Mouse (Mus musculus): ENCODE measurements at regions not wholly inside any gene's neighbourhood (a gene's known extent, or its start where the extent isn't known, plus 50 kb on each side); places are given as distances from the start of the nearest gene placed in this dataset.
A peak's percentile ranks its signal among the peaks of the same experiment; 100 is the strongest.

DNA sequence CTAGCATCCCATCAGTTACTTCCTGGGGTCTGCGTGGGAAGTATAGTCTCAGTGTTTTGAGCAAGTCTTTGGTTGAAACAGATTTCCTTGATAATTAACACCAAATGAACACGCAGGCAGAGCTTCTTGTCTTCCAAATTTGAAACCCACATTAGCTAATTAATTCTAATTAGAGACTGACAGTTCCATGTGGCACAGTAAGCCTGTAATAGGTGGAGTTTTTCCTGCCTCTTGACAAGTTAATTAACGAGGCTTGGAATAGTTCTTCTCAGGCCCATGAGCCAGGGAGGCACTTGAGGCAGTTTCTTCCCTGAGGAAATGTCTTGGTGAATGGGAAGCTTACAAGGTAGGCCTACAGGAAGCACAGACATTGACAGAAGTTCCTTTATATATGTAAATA is 320.4 kb upstream of the Chd6 start:
- TF ChIP-seq CTCF (IDR thresholded peaks at IDR 0.05): no peak
- DNase-seq (ENCODE audit: low spot score) (no peak), ATAC-seq (ENCODE audit: low FRiP score) (no peak)
- H3K27ac ChIP-seq (ENCODE audit: low read depth, low read length): no peak overlapping the region
- no peaks in the 10 kb centered on the region for H3K9me3 ChIP-seq (ENCODE audit: low read length)
- H3K36me3 ChIP-seq (ENCODE audit: insufficient read depth, low read length): no peaks in the 10 kb centered on the region
- H3K9ac ChIP-seq (replicated peaks; ENCODE audit: low read length, poor library complexity, severe bottlenecking): no peak overlapping the region
- 78% methylated on average over 3 of the region's 3 CpGs for WGBS
- no peak overlapping the region for H3K4me2 ChIP-seq (ENCODE audit: low read depth, low read length, poor library complexity, severe bottlenecking)
- H3K4me1 ChIP-seq (ENCODE audit: insufficient read depth, low read length): no peaks in the 10 kb centered on the region
- H3K27me3 ChIP-seq (ENCODE audit: insufficient read depth, low read length): no peaks in the 10 kb centered on the region
- H3K4me3 ChIP-seq (ENCODE audit: low read depth, low read length): no peak overlapping the region

GRCm38 (mm10) chr2:161425587-161425986 is 316.7 kb upstream of the Chd6 start:
- ATAC-seq (ENCODE audit: low FRiP score): no peak
- H3K27me3 ChIP-seq (ENCODE audit: insufficient read depth, low read length): no peaks in the 10 kb centered on the region
- no peaks in the 10 kb centered on the region for H3K9me3 ChIP-seq (ENCODE audit: low read length)
- no peak overlapping the region for H3K4me3 ChIP-seq (ENCODE audit: low read depth, low read length)
- no peaks in the 10 kb centered on the region for H3K36me3 ChIP-seq (ENCODE audit: insufficient read depth, low read length)
- H3K4me2 ChIP-seq (ENCODE audit: low read depth, low read length, poor library complexity, severe bottlenecking): no peak overlapping the region
- no peak overlapping the region for H3K9ac ChIP-seq (replicated peaks; ENCODE audit: low read length, poor library complexity, severe bottlenecking)
- no peak overlapping the region for H3K27ac ChIP-seq (ENCODE audit: low read depth, low read length)
- no peaks in the 10 kb centered on the region for H3K4me1 ChIP-seq (ENCODE audit: insufficient read depth, low read length)
- DNase-seq (ENCODE audit: low spot score): no peak
- no peak for TF ChIP-seq CTCF (IDR thresholded peaks at IDR 0.05)
- whole genome bisulfite sequencing: 48% methylated on average over 3 of the region's 3 CpGs

GRCm38 (mm10) chr2:161418062-161418461 is 309.2 kb upstream of the Chd6 start:
- H3K9ac ChIP-seq (replicated peaks; ENCODE audit: low read length, poor library complexity, severe bottlenecking): no peak overlapping the region
- H3K4me2 ChIP-seq (ENCODE audit: low read depth, low read length, poor library complexity, severe bottlenecking): no peak overlapping the region
- ATAC-seq (ENCODE audit: low FRiP score) (no peak), DNase-seq (ENCODE audit: low spot score) (no peak)
- TF ChIP-seq CTCF (IDR thresholded peaks at IDR 0.05): no peak
- no peak overlapping the region for H3K4me3 ChIP-seq (ENCODE audit: low read depth, low read length)
- H3K9me3 ChIP-seq (ENCODE audit: low read length): no peaks in the 10 kb centered on the region
- no peaks in the 10 kb centered on the region for H3K27me3 ChIP-seq (ENCODE audit: insufficient read depth, low read length)
- WGBS: 84% methylated on average over 7 of the region's 7 CpGs
- H3K27ac ChIP-seq (ENCODE audit: low read depth, low read length): no peak overlapping the region
- H3K4me1 ChIP-seq (ENCODE audit: insufficient read depth, low read length): 0 out of 2 replicates have a peak, but pooled peaks cover 2% of the 10 kb centered on the region
- no peaks in the 10 kb centered on the region for H3K36me3 ChIP-seq (ENCODE audit: insufficient read depth, low read length)

DNA sequence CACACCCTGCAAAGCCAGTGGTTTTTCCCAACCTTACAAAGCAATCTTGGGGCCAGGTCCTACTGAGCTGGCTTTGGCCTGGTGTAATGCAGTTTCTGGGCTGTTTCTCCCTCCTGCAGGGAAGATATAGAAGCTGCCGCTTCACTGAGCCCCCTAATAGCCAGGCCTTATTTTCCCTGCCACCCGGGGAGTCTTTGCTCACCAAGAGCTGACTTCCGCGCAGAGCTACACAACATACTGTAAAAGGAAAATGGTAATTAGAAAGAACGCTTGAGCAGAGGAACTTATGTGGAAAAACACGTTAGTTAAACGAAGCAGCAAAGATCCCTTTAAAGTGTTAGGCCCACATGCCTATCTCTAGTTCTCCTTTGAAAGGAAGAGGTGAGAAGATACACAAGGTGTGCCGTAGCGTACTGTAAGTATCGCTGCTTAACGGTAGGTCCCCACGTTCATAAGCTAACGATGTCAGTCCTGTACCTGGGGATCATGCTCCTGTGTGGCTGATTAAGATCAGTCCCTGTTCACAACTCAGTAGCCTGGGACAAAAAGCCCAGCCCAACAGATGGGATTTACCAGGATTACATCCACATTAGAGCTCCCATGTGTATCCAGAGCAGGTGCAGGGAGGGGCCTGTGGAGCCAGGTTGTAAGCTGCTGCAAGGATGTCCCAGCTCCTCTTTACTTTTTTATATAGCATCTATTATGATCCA is 307.5 kb upstream of the Chd6 start:
- no peak overlapping the region for H3K4me3 ChIP-seq (ENCODE audit: low read depth, low read length)
- no peak overlapping the region for H3K9ac ChIP-seq (replicated peaks; ENCODE audit: low read length, poor library complexity, severe bottlenecking)
- 0 out of 2 replicates have a peak, but pooled peaks cover 2% of the 10 kb centered on the region for H3K4me1 ChIP-seq (ENCODE audit: insufficient read depth, low read length)
- 49% methylated on average over 13 of the region's 13 CpGs for WGBS
- no peaks in the 10 kb centered on the region for H3K36me3 ChIP-seq (ENCODE audit: insufficient read depth, low read length)
- DNase-seq (ENCODE audit: low spot score) (peak; percentile 35), ATAC-seq (ENCODE audit: low FRiP score) (no peak)
- no peak overlapping the region for H3K4me2 ChIP-seq (ENCODE audit: low read depth, low read length, poor library complexity, severe bottlenecking)
- no peak overlapping the region for H3K27ac ChIP-seq (ENCODE audit: low read depth, low read length)
- no peaks in the 10 kb centered on the region for H3K9me3 ChIP-seq (ENCODE audit: low read length)
- no peaks in the 10 kb centered on the region for H3K27me3 ChIP-seq (ENCODE audit: insufficient read depth, low read length)
- TF ChIP-seq CTCF (IDR thresholded peaks at IDR 0.05): no peak

GRCm38 (mm10) chr2:161408306-161408705 is 299.4 kb upstream of the Chd6 start:
- 98% methylated on average over 1 of the region's 1 CpGs for WGBS
- no peak for DNase-seq (ENCODE audit: low spot score)
- no peak for TF ChIP-seq CTCF (IDR thresholded peaks at IDR 0.05)
- Histone ChIP-seq H3K4me1 (ENCODE audit: insufficient read depth, low read length) (no peaks in the 10 kb centered on the region), H3K9me3 (ENCODE audit: low read length) (no peaks in the 10 kb centered on the region), H3K9ac (replicated peaks; ENCODE audit: low read length, poor library complexity, severe bottlenecking) (no peak overlapping the region), H3K27me3 (ENCODE audit: insufficient read depth, low read length) (no peaks in the 10 kb centered on the region), H3K36me3 (ENCODE audit: insufficient read depth, low read length) (no peaks in the 10 kb centered on the region), H3K4me3 (ENCODE audit: low read depth, low read length) (no peak overlapping the region), H3K27ac (ENCODE audit: low read depth, low read length) (no peak overlapping the region), H3K4me2 (ENCODE audit: low read depth, low read length, poor library complexity, severe bottlenecking) (no peak overlapping the region)
- no peak for ATAC-seq (ENCODE audit: low FRiP score)

DNA sequence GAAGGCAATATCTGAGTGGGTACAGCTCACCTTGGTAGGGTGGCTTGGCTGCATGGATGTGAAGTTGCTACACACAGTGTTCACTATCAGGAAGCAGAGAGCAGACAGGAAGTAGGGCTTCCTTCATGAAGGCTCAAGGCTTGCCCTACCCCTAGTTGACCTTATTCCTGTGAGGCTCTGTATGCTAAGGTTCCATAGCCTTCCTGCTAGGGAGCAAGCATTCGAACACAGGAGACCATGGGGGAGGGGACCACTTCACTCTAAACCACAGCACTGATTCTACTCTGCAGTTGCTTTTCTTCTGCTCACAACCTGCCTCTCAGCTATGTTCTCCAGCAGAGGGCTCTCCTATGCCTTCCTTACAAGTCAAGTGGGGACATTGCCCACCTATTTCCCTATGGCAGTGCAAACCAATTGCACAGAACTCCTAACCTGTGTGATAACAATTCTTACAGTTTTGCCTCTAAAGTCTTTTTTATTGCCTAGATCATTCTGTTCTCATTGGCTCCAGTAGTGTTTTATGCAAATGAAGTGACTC is 297.0 kb upstream of the Chd6 start:
- 47% methylated on average over 1 of the region's 1 CpGs for WGBS
- Histone ChIP-seq H3K9me3 (ENCODE audit: low read length) (no peaks in the 10 kb centered on the region), H3K4me1 (ENCODE audit: insufficient read depth, low read length) (no peaks in the 10 kb centered on the region), H3K27ac (ENCODE audit: low read depth, low read length) (no peak overlapping the region), H3K36me3 (ENCODE audit: insufficient read depth, low read length) (no peaks in the 10 kb centered on the region), H3K9ac (replicated peaks; ENCODE audit: low read length, poor library complexity, severe bottlenecking) (no peak overlapping the region), H3K4me3 (ENCODE audit: low read depth, low read length) (no peak overlapping the region), H3K27me3 (ENCODE audit: insufficient read depth, low read length) (no peaks in the 10 kb centered on the region), H3K4me2 (ENCODE audit: low read depth, low read length, poor library complexity, severe bottlenecking) (no peak overlapping the region)
- ATAC-seq (ENCODE audit: low FRiP score) (no peak), DNase-seq (ENCODE audit: low spot score) (no peak)
- TF ChIP-seq CTCF (IDR thresholded peaks at IDR 0.05): peak; percentile 57

All from midbrain, postnatal 0 days (tissue).